Mouse (Mus musculus) midbrain, embryonic 14.5 days (tissue): ENCODE measurements around the gene H2al1a. TPM values are rescaled to one million over a fixed set of nuclear protein-coding genes. Genes with fewer than 3 reads are reported as not detected.
"Not testable (repeated sequence)": the region's sequence is repeated elsewhere in the genome, so short reads cannot be mapped to it uniquely, and the experiment has no call there.

ENCODE experiments used
- ATAC-seq: fragments of 200-750 bp; cut with Nextera tagmentation; 2 replicates; pipeline ENCODE4 v1.8.0; 2017; ENCODE audit warnings: moderate number of reproducible peaks, moderate library complexity; ENCODE audit not compliant: low FRiP score, low TSS enrichment
- DNase-seq: peaks from one replicate; pipeline ENCODE4 v3.0.0-alpha.2; 2015
- H3K27ac ChIP-seq: fragments of 300-500 bp; sonication (generic); replicated peaks from 2 replicates; pipeline ENCODE4 v1.5.1; 2014; ENCODE audit warnings: mild to moderate bottlenecking, low read depth, low read length, moderate library complexity
- H3K27me3 ChIP-seq: fragments of 300-500 bp; sonication (generic); 2 replicates; pipeline ENCODE4 v1.6.1; 2014; ENCODE audit warnings: low read length, control low read depth, mixed read lengths; ENCODE audit not compliant: control insufficient read depth, insufficient read depth
- H3K36me3 ChIP-seq: fragments of 300-500 bp; sonication (generic); 2 replicates; pipeline ENCODE4 v1.6.1; 2014; ENCODE audit warnings: low read length, control low read depth; ENCODE audit not compliant: control insufficient read depth, insufficient read depth
- H3K4me1 ChIP-seq: fragments of 300-500 bp; sonication (generic); 2 replicates; pipeline ENCODE4 v1.6.1; 2014; ENCODE audit warnings: mild to moderate bottlenecking, antibody characterized with exemption, low read length, control low read depth; ENCODE audit not compliant: control insufficient read depth, insufficient read depth
- H3K4me2 ChIP-seq: fragments of 300-500 bp; sonication (generic); 2 replicates; pipeline ENCODE4 v1.6.1; 2014; ENCODE audit warnings: mild to moderate bottlenecking, low read length, moderate library complexity
- H3K4me3 ChIP-seq: fragments of 300-500 bp; sonication (generic); replicated peaks from 2 replicates; pipeline ENCODE4 v1.5.1; 2014; ENCODE audit warnings: low read depth, low read length
- H3K9ac ChIP-seq: fragments of 300-500 bp; sonication (generic); replicated peaks from 2 replicates; pipeline ENCODE4 v1.6.1; 2014; ENCODE audit warnings: mild to moderate bottlenecking, low read length, moderate library complexity
- H3K9me3 ChIP-seq: fragments of 300-500 bp; sonication (generic); 2 replicates; pipeline ENCODE4 v1.6.1; 2016; ENCODE audit warnings: low read length, control low read depth, mixed read lengths; ENCODE audit not compliant: control insufficient read depth
- WGBS: fragments of 180-500 bp; shearing (Covaris S2); extraction: QIAGEN DNeasy Blood & Tissue Kit; methylation state at CpG from one replicate; pipeline ENCODE4 v1.1.7; 2014; 5-methylcytosine and 5-hydroxymethylcytosine counted together
- polyA plus RNA-seq: library from polyadenylated mRNA; unstranded; fragments of >200 nt; fragmentation: Nextera tagmentation; extraction: Ambion mirVana; gene quantifications from 2 replicates; pipeline ENCODE4 v1.2.1, GENCODE M21; 2014

The H2al1a gene
- polyA plus RNA-seq, 1 experiment from 2014 or later, result not detected

GRCm38 (mm10) chrX:11277083-11277482, 22.0 kb upstream of the H2al1a start:
- DNase-seq (no peak), ATAC-seq (no peak)
- 84% methylated on average over 6 of the region's 6 CpGs for WGBS
- Histone ChIP-seq H3K27me3 (no peaks in the 10 kb centered on the region), H3K4me1 (no peaks in the 10 kb centered on the region), H3K4me3 (no peak overlapping the region), H3K27ac (no peak overlapping the region), H3K9ac (no peak overlapping the region), H3K9me3 (no peaks in the 10 kb centered on the region), H3K4me2 (no peak overlapping the region), H3K36me3 (no peaks in the 10 kb centered on the region)

DNA sequence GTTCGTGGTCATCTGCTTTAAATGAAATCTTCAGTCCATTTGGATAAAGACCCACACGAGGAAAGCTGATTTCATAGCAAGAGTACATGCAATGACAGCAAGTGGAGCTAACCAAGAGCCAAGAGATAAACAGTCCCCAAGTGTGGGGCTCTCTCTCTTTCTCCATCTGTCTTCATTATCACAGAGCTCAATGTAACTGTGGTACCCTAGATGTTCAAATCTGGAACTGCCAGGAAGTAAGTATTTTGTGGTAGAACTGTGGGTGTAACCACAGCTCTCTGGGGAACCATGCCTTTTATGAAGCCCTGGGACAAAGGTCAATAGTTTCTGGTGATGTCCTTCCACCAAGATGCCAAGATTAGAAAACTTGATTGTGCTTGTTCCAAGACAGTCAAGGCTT, 18.3 kb upstream of the H2al1a start:
- Histone ChIP-seq H3K36me3 (no peaks in the 10 kb centered on the region), H3K4me1 (no peaks in the 10 kb centered on the region), H3K27ac (no peak overlapping the region), H3K27me3 (no peaks in the 10 kb centered on the region), H3K4me3 (no peak overlapping the region), H3K9me3 (no peaks in the 10 kb centered on the region), H3K4me2 (no peak overlapping the region), H3K9ac (no peak overlapping the region)
- ATAC-seq (no peak), DNase-seq (no peak)
- 71% methylated on average over 2 of the region's 2 CpGs for WGBS

DNA sequence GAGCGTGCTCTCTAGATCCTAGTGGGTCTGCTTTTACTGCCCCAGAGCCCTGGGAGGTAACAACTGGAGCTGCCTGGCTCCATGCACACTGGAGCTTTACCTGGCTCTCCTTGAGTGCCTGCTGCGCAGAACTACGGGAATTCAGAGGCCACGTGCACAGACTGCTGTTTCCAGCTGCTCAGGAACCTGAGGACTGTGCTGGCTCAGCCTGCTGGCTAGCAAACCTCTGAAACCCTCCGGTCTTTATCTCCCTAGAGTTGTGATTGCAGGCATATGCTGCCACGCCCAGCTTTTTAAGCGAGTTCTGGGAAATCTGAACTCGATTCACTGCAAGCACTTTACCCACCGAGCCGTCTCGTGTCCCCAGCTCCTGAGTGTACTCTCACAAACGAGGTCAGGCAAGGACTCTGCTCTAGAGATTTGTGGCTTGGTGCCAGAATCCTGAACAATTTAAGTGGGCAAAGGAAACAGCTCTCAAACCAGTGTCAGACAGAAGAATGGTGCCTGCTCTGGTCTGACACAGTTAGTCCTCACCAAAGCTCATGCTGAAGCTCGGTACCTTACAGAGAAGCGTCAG, 10.7 kb upstream of the H2al1a start:
- Histone ChIP-seq H3K4me3 (no peak overlapping the region), H3K9me3 (no peaks in the 10 kb centered on the region), H3K9ac (no peak overlapping the region), H3K4me1 (no peaks in the 10 kb centered on the region), H3K36me3 (no peaks in the 10 kb centered on the region), H3K27ac (no peak overlapping the region), H3K27me3 (no peaks in the 10 kb centered on the region), H3K4me2 (no peak overlapping the region)
- no peak for ATAC-seq
- WGBS, result 76% methylated on average over 14 of the region's 14 CpGs
- no peak for DNase-seq

GRCm38 (mm10) chrX:11289244-11289643, 9.8 kb upstream of the H2al1a start:
- H3K4me1 ChIP-seq, result no peaks in the 10 kb centered on the region
- no peak overlapping the region for H3K4me3 ChIP-seq
- WGBS, result 47% methylated on average over 4 of the region's 4 CpGs
- no peaks in the 10 kb centered on the region for H3K27me3 ChIP-seq
- DNase-seq, result no peak
- no peak overlapping the region for H3K27ac ChIP-seq
- no peak for ATAC-seq
- H3K9ac ChIP-seq, result no peak overlapping the region
- H3K4me2 ChIP-seq, result no peak overlapping the region
- H3K9me3 ChIP-seq, result no peaks in the 10 kb centered on the region
- no peaks in the 10 kb centered on the region for H3K36me3 ChIP-seq

GRCm38 (mm10) chrX:11302132-11302531, 3.1 kb downstream of the H2al1a start, which contains the start of gene H2al1b:
H2al1b (plus strand) TSS chrX:11302432.
- ATAC-seq, H3K9ac ChIP-seq, H3K27me3 ChIP-seq, H3K4me2 ChIP-seq, H3K4me1 ChIP-seq, H3K4me3 ChIP-seq, H3K36me3 ChIP-seq, H3K9me3 ChIP-seq, DNase-seq, H3K27ac ChIP-seq: not testable (repeated sequence)
- 97% methylated on average over 1 of the region's 3 CpGs for WGBS

GRCm38 (mm10) chrX:11305355-11305754, 6.3 kb downstream of the H2al1a start, which contains the start of gene H2al1c:
H2al1c (plus strand) TSS chrX:11305655.
- not testable (repeated sequence) for H3K9ac ChIP-seq, H3K4me2 ChIP-seq, ATAC-seq, H3K9me3 ChIP-seq, H3K4me3 ChIP-seq, H3K27me3 ChIP-seq, H3K27ac ChIP-seq, DNase-seq, H3K4me1 ChIP-seq, H3K36me3 ChIP-seq
- 67% methylated on average over 1 of the region's 6 CpGs for WGBS

DNA sequence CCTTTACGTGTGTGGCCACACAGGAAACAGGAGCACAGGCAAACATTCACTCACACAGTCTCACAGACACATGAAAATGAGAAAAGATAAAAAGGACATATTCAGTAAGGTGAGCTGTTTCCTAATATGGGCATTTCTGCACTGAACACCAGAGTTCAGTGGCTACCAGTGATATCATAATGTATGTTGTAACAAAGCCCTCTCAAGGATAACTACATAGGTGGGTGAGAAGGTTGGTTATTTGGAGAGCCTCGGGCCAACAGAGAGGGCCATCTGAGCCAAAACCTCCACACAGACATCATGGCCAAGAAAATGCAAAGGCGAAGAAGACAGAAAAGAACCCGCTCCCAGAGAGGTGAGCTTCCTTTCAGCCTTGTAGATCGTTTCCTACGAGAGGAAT, 9.5 kb downstream of the H2al1a start, which contains the start of gene H2al1d:
TSS of gene H2al1d (plus strand) at position 301 of the 400 bp plus-strand sequence.
- WGBS, result no CpG with 5 or more reads among the region's 6 CpGs
- H3K4me3 ChIP-seq, H3K27me3 ChIP-seq, ATAC-seq, H3K9me3 ChIP-seq, H3K27ac ChIP-seq, H3K4me2 ChIP-seq, H3K36me3 ChIP-seq, DNase-seq, H3K9ac ChIP-seq, H3K4me1 ChIP-seq: not testable (repeated sequence)

- H3K9me3 ChIP-seq, DNase-seq, H3K4me3 ChIP-seq, H3K9ac ChIP-seq, H3K27me3 ChIP-seq, H3K4me1 ChIP-seq, H3K27ac ChIP-seq, H3K4me2 ChIP-seq, H3K36me3 ChIP-seq, ATAC-seq: not testable (repeated sequence)
- no CpG with 5 or more reads among the region's 3 CpGs for WGBS
Observed at GRCm38 (mm10) chrX:11311634-11312033, 12.6 kb downstream of the H2al1a start, which contains the start of gene H2al1e. H2al1e (plus strand) TSS chrX:11311934.

DNA sequence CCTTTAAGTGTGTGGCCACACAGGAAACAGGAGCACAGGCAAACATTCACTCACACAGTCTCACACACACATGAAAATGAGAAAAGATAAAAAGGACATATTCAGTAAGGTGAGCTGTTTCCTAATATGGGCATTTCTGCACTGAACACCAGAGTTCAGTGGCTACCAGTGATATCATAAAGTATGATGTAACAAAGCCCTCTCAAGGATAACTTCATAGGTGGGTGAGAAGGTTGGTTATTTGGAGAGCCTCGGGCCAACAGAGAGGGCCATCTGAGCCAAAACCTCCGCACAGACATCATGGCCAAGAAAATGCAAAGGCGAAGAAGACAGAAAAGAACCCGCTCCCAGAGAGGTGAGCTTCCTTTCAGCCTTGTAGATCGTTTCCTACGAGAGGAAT, 15.8 kb downstream of the H2al1a start, which contains the start of gene H2al1f:
TSS of gene H2al1f (plus strand) at position 301 of the 400 bp plus-strand sequence.
- H3K36me3 ChIP-seq, H3K4me1 ChIP-seq, H3K9me3 ChIP-seq, H3K4me2 ChIP-seq, H3K9ac ChIP-seq, H3K4me3 ChIP-seq, H3K27ac ChIP-seq, H3K27me3 ChIP-seq, ATAC-seq, DNase-seq: not testable (repeated sequence)
- no CpG with 5 or more reads among the region's 6 CpGs for WGBS
